Mouse (Mus musculus) heart, embryonic 15.5 days (tissue): Measurements from ENCODE around the gene Cdc6. TPM values are rescaled to one million over a fixed set of nuclear protein-coding genes. Genes with fewer than 3 reads are reported as not detected.

ENCODE experiments used
- ATAC-seq: fragments of 200-750 bp; cut with Nextera tagmentation; replicated peaks from 2 replicates; pipeline ENCODE4 v1.8.0; 2017; ENCODE audit warnings: low read depth, moderate TSS enrichment; ENCODE audit not compliant: insufficient number of reproducible peaks, insufficient read depth, low FRiP score
- H3K27ac ChIP-seq: fragments of 300-500 bp; sonication (generic); 2 replicates; pipeline ENCODE4 v1.5.1; 2015; ENCODE audit warnings: mild to moderate bottlenecking, inconsistent platforms
- H3K27me3 ChIP-seq: fragments of 300-500 bp; sonication (generic); 2 replicates; pipeline ENCODE4 v1.6.1; 2015; ENCODE audit warnings: inconsistent platforms
- H3K36me3 ChIP-seq: fragments of 300-500 bp; sonication (generic); 2 replicates; pipeline ENCODE4 v1.6.1; 2015; ENCODE audit warnings: mild to moderate bottlenecking, inconsistent platforms
- H3K4me1 ChIP-seq: fragments of 300-500 bp; sonication (generic); replicated peaks from 2 replicates; pipeline ENCODE4 v1.6.1; 2015; ENCODE audit warnings: inconsistent platforms
- H3K4me2 ChIP-seq: fragments of 300-500 bp; sonication (generic); 2 replicates; pipeline ENCODE4 v1.6.1; 2015; ENCODE audit warnings: inconsistent platforms, mild to moderate bottlenecking, moderate library complexity
- H3K4me3 ChIP-seq: fragments of 300-500 bp; sonication (generic); 2 replicates; pipeline ENCODE4 v1.5.1; 2015; ENCODE audit warnings: mild to moderate bottlenecking, inconsistent platforms
- H3K9ac ChIP-seq: fragments of 300-500 bp; sonication (generic); 2 replicates; pipeline ENCODE4 v1.6.1; 2015; ENCODE audit warnings: mild to moderate bottlenecking, inconsistent platforms
- H3K9me3 ChIP-seq: fragments of 300-500 bp; sonication (generic); replicated peaks from 2 replicates; pipeline ENCODE4 v1.6.1; 2016; ENCODE audit warnings: inconsistent platforms
- WGBS: fragments of 180-500 bp; shearing (Covaris S2); methylation state at CpG from one replicate; pipeline ENCODE4 v1.1.7; 2015; ENCODE audit warnings: mixed read lengths; 5-methylcytosine and 5-hydroxymethylcytosine counted together
- polyA plus RNA-seq: library from polyadenylated mRNA; unstranded; fragments of >200 nt; fragmentation: Nextera tagmentation; extraction: Ambion mirVana; gene quantifications from 2 replicates; pipeline ENCODE4 v1.2.1, GENCODE M21; 2015

Cdc6 gene
- polyA plus RNA-seq, 1 experiment from 2014 or later: 14.2 TPM

GRCm38 (mm10) chr11:98971316-98972031, 63.9 kb downstream of the Cdc6 start:
- 67% methylated on average over 23 of the region's 23 CpGs for WGBS
- Histone ChIP-seq H3K27ac (peak overlapping the region; percentile 27; the same call in 1 of the 2 replicates), H3K4me1 (peaks cover 58% of the 10 kb centered on the region), H3K4me3 (no peak overlapping the region), H3K4me2 (no peak overlapping the region), H3K27me3 (no peaks in the 10 kb centered on the region), H3K9ac (no peak overlapping the region), H3K36me3 (peaks cover 71% of the 10 kb centered on the region), H3K9me3 (no peaks in the 10 kb centered on the region)
- ATAC-seq: no peak

GRCm38 (mm10) chr11:98972215-98972614, 64.6 kb downstream of the Cdc6 start:
- Histone ChIP-seq H3K27me3 (no peaks in the 10 kb centered on the region), H3K4me3 (no peak overlapping the region), H3K9me3 (no peaks in the 10 kb centered on the region), H3K36me3 (peaks cover 66% of the 10 kb centered on the region), H3K9ac (no peak overlapping the region), H3K27ac (no peak overlapping the region), H3K4me2 (no peak overlapping the region), H3K4me1 (peaks cover 51% of the 10 kb centered on the region)
- 53% methylated on average over 9 of the region's 9 CpGs for WGBS
- ATAC-seq: peak; percentile 17; the same call in 1 of the 2 replicates

GRCm38 (mm10) chr11:98972801-98973360, 65.3 kb downstream of the Cdc6 start:
- H3K36me3 ChIP-seq: peaks cover 63% of the 10 kb centered on the region
- ATAC-seq: no peak
- no peak overlapping the region for H3K4me2 ChIP-seq
- H3K9me3 ChIP-seq: no peaks in the 10 kb centered on the region
- H3K4me1 ChIP-seq: peaks cover 44% of the 10 kb centered on the region
- H3K9ac ChIP-seq: no peak overlapping the region
- H3K27me3 ChIP-seq: no peaks in the 10 kb centered on the region
- H3K27ac ChIP-seq: no peak overlapping the region
- 84% methylated on average over 9 of the region's 9 CpGs for WGBS
- H3K4me3 ChIP-seq: no peak overlapping the region

Other genes with a start within 250 kb of the Cdc6 start
- not detected in 2 replicates for gene Gsdma, start 243.4 kb upstream of the Cdc6 start, polyA plus RNA-seq
- 141 and 177 TPM in 2 replicates for gene Psmd3, start 225.2 kb upstream of the Cdc6 start, polyA plus RNA-seq
- not detected in 2 replicates for gene Csf3, start 206.5 kb upstream of the Cdc6 start, polyA plus RNA-seq
- 33.5 and 43.0 TPM in 2 replicates for gene Med24, start 178.4 kb upstream of the Cdc6 start, polyA plus RNA-seq
- 34.8 and 39.5 TPM in 2 replicates for gene Thra, start 167.2 kb upstream of the Cdc6 start, polyA plus RNA-seq
- 7.0 and 7.5 TPM in 2 replicates for gene Nr1d1, start 132.5 kb upstream of the Cdc6 start, polyA plus RNA-seq
- gene Msl1, start 112.3 kb upstream of the Cdc6 start, polyA plus RNA-seq: 15.5 and 17.2 TPM in 2 replicates
- gene Casc3, start 102.9 kb upstream of the Cdc6 start, polyA plus RNA-seq: 21.3 and 27.6 TPM in 2 replicates
- gene Rapgefl1, start 71.0 kb upstream of the Cdc6 start, polyA plus RNA-seq: 0.71 and 1.5 TPM in 2 replicates
- gene Wipf2, start 44.2 kb upstream of the Cdc6 start, polyA plus RNA-seq: 2.2 and 2.8 TPM in 2 replicates
- 26.2 and 31.0 TPM in 2 replicates for gene Rara, start 20.0 kb downstream of the Cdc6 start, polyA plus RNA-seq
- 3.6 and 4.4 TPM in 2 replicates for gene Gjd3, start 75.2 kb downstream of the Cdc6 start, polyA plus RNA-seq
- 149 and 159 TPM in 2 replicates for gene Top2a, start 116.4 kb downstream of the Cdc6 start, polyA plus RNA-seq
- gene Igfbp4, start 133.4 kb downstream of the Cdc6 start, polyA plus RNA-seq: 344 and 469 TPM in 2 replicates
- 0.08 and 0.27 TPM in 2 replicates for gene Tns4, start 181.5 kb downstream of the Cdc6 start, polyA plus RNA-seq
- 0.34 and 0.67 TPM in 2 replicates for gene Ccr7, start 247.3 kb downstream of the Cdc6 start, polyA plus RNA-seq